Mouse (Mus musculus): ENCODE measurements around the gene Gm12185.

Gm12185 gene

GRCm38 (mm10) chr11:48869380-48870110, 122.5 kb downstream of the Gm12185 start:
- CTCF ChIA-PET: interaction anchor here in 3 of 4 experiments (0.7 to 2.2 kb wide), 3 partner anchors 89 to 94 kb away, joined by 3 to 8 read pairs (median 7); no protein-coding TSS in a partner anchor
- POLR2A ChIA-PET: no interaction called here

GRCm38 (mm10) chr11:48866481-48866880, 125.5 kb downstream of the Gm12185 start:
- POLR2A ChIA-PET: no interaction called here
- CTCF ChIA-PET: interaction anchor here in 1 of 4 experiments (0.5 kb wide), 1 partner anchor 76 kb away, joined by 3 read pairs; no protein-coding TSS in a partner anchor

- CTCF ChIA-PET: interaction anchor here in 2 of 4 experiments (1.0 to 1.1 kb wide), 2 partner anchors 75 to 89 kb away, joined by 3 read pairs; no protein-coding TSS in a partner anchor
- POLR2A ChIA-PET: no interaction called here
Measured at GRCm38 (mm10) chr11:48863808-48864207, 128.2 kb downstream of the Gm12185 start.

DNA sequence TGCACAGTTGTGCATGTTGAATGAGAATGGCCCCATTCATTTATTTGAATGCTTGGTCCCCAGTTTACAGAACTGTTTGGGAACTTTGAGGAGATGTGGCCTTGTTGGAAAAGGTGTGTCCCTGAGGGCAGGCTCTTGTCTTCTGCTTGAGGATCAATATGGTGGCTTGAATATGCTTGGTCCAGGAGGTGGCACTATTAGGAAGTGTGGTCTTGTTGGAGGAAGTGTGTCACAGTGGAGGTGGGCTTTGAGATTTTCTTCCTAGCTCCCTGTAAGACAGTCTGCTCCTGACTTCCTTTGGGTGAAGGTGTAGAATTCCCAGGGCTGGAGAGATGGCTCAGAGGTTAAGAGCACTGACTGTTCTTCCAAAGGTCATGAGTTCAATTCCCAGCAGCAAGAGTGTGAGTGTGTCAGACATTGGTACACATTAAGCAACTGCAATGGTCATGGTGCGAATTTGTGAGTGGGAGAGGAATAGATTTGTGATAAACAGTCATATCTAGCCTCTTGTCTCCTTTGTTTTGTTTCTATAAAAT, 129.2 kb downstream of the Gm12185 start:
- ChIA-PET CTCF (interaction anchor here in 3 of 4 experiments (0.6 to 1.1 kb wide), 4 partner anchors 12 to 240 kb away, joined by 3 to 4 read pairs (median 3); no protein-coding TSS in a partner anchor), POLR2A (no interaction called here)

DNA sequence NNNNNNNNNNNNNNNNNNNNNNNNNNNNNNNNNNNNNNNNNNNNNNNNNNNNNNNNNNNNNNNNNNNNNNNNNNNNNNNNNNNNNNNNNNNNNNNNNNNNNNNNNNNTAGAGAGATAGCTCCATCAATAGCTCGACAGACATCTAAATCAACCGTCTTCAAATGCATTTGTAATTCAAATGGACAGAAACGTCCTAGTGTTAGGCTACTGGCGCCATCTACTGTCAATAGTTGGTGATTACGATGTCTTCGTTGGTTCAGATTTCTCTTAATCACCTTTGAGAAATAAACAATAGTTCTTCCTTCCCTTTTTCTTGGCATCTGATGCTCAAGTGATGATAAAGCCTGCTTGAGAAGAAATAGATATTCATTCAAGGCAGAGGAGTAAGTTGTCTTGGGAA, 133.0 kb downstream of the Gm12185 start:
- ChIA-PET CTCF (interaction anchor here (0.6 to 3.4 kb wide), 28 partner anchors 13 to 353 kb away, joined by 3 to 55 read pairs (median 4); partner anchors contain the start of gene Irgm1 (in 1 of the 4)), POLR2A (interaction anchor here in 3 of 4 experiments (0.6 to 19.0 kb wide), 11 partner anchors 21 to 84 kb away, joined by 3 to 450 read pairs (median 5); partner anchors contain the start of genes Rack1 (in 3 of the 3) and Trim41 (in 1 of the 3))

Measured in embryonic stem cell, embryonic (primary cell).